Mouse (Mus musculus) CH12.LX (cell line): ENCODE results near the gene Mok.

ENCODE experiments used
- CTCF ChIP-seq, 2 experiments: IDR thresholded peaks in 1 of 2; conservative IDR thresholded peaks in 1 of 2; 2 replicates each; pipeline ENCODE4 v1.5.1; 2011 to 2012; ENCODE audit warnings: low read depth in 2 of 2, low read length in 2 of 2, improper control_type of control experiment in 1 of 2, inconsistent platforms in 1 of 2, mild to moderate bottlenecking in 1 of 2, moderate library complexity in 1 of 2
- E2F4 ChIP-seq: IDR thresholded peaks from 2 replicates; pipeline ENCODE4 v1.6.1; 2011; ENCODE audit warnings: low read depth, low read length, improper control_type of control experiment; ENCODE audit not compliant: insufficient replicate concordance
- PAX5 ChIP-seq: IDR thresholded peaks from 2 replicates; pipeline ENCODE4 v1.6.1; 2012; ENCODE audit warnings: low read length, inconsistent platforms, mixed read lengths
- POLR2A ChIP-seq: IDR thresholded peaks from 2 replicates; pipeline ENCODE4 v1.6.1; 2011; ENCODE audit warnings: low read depth, mild to moderate bottlenecking, improper control_type of control experiment, low read length
- USF1 ChIP-seq: IDR thresholded peaks from 2 replicates; pipeline ENCODE4 v1.6.1; 2014; ENCODE audit warnings: low read depth, mild to moderate bottlenecking, inconsistent platforms, low read length, improper control_type of control experiment

DNA sequence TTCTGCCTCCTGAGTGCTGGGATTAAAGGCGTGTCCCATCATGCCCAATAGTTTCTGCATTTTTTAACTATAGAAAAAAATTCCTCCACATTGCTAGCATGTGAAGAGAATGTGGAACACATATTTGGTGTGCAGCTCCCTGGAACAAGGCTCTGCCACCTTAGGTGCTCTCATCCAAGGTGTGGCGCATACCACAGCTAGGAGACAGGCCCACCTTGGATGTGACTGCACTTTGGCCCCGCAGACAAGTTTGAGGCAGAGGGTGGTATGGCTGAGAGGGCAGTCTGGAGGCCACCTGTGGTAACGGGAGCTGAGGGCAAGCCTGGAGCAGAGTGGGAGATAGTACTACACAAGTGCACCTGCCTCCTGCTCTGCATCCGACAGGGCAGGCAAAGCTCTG, 31.9 kb downstream of the Mok start:
- TF ChIP-seq POLR2A (no peak), USF1 (no peak), E2F4 (no peak), PAX5 (no peak), CTCF (conservative IDR thresholded peaks at IDR 0.05 in 1 of 2, IDR thresholded peaks at IDR 0.05 in 1 of 2; ENCODE audit: low read depth in 2 of 2, low read length in 2 of 2) (no peak)
